Mouse (Mus musculus): ENCODE measurements around the gene Krcc1. TPM values are rescaled to one million over a fixed set of nuclear protein-coding genes. Genes with fewer than 3 reads are reported as not detected.

Gene Krcc1
- polyA plus RNA-seq, 1 experiment: 6.9 TPM

DNA sequence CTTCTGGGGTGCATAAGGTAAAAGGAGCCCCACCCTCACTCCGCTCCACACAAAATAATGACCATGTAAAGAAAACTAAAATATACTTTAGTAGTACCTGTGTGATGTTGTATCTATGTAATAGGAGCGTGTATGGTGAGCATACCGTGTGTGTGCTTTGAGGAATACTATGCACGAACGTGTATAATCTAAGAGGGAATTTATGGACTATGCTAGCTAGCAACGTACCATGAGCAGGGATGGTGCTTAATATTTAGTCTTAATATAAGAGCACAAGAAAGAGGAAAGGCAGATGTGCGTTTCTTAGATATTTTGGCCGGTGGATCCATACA is 454 bp upstream of the Krcc1 start:
- Histone ChIP-seq H3K27me3 (ENCODE audit: control insufficient read depth, insufficient read depth, low read length) (no peaks in the 10 kb centered on the region), H3K36me3 (ENCODE audit: control insufficient read depth, insufficient read depth, low read length) (no peaks in the 10 kb centered on the region), H3K4me3 (ENCODE audit: low read depth, low read length) (peak overlapping the region; percentile 48), H3K27ac (ENCODE audit: insufficient read depth, low read depth, low read length) (peak overlapping the region; percentile 85), H3K4me1 (ENCODE audit: control insufficient read depth, insufficient read depth, insufficient read length, low read length) (peaks cover 5% of the 10 kb centered on the region)
- TF ChIP-seq POLR2A (IDR thresholded peaks at IDR 0.05; ENCODE audit: low read depth, low read length) (no peak), CTCF (IDR thresholded peaks at IDR 0.05; ENCODE audit: extremely low read depth, insufficient read length, insufficient replicate concordance, low read depth, low read length) (no peak)
- WGBS: 2% methylated on average over 8 of the region's 8 CpGs

- peak overlapping the region; percentile 94 for H3K27ac ChIP-seq (ENCODE audit: insufficient read depth, low read depth, low read length)
- H3K4me1 ChIP-seq (ENCODE audit: control insufficient read depth, insufficient read depth, insufficient read length, low read length): peaks cover 5% of the 10 kb centered on the region
- H3K4me3 ChIP-seq (ENCODE audit: low read depth, low read length): peak overlapping the region; percentile 80
- TF ChIP-seq CTCF (IDR thresholded peaks at IDR 0.05; ENCODE audit: extremely low read depth, insufficient read length, insufficient replicate concordance, low read depth, low read length) (no peak), POLR2A (IDR thresholded peaks at IDR 0.05; ENCODE audit: low read depth, low read length) (no peak)
- under 1% methylated on average over 11 of the region's 11 CpGs for WGBS
- H3K36me3 ChIP-seq (ENCODE audit: control insufficient read depth, insufficient read depth, low read length): no peaks in the 10 kb centered on the region
- no peaks in the 10 kb centered on the region for H3K27me3 ChIP-seq (ENCODE audit: control insufficient read depth, insufficient read depth, low read length)
Measured at GRCm38 (mm10) chr6:71272316-71272741, 852 bp downstream of the Krcc1 start.

DNA sequence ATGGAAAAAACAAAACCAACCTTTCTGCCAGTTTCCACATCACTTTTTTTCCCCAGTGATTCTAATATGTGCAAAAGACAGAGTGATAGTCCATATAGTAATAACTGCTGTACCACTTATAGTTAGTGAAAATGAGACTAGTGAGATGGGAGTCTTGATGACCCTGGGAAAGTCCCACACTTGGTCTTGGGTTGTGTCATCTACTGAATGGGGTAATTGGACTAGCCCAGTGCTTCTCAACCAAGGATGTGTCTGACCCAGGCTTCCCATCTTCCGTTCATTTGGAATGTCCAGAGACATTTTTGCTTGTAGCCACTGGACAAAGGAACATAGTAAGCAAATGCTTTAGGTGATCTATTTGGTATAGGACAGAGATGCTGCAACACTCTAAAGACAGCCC is 2.2 kb downstream of the Krcc1 start:
- Histone ChIP-seq H3K36me3 (ENCODE audit: control insufficient read depth, insufficient read depth, low read length) (no peaks in the 10 kb centered on the region), H3K4me3 (ENCODE audit: low read depth, low read length) (no peak overlapping the region), H3K27me3 (ENCODE audit: control insufficient read depth, insufficient read depth, low read length) (no peaks in the 10 kb centered on the region), H3K4me1 (ENCODE audit: control insufficient read depth, insufficient read depth, insufficient read length, low read length) (peaks cover 5% of the 10 kb centered on the region), H3K27ac (ENCODE audit: insufficient read depth, low read depth, low read length) (no peak overlapping the region)
- TF ChIP-seq POLR2A (IDR thresholded peaks at IDR 0.05; ENCODE audit: low read depth, low read length): no peak
- no peak for TF ChIP-seq CTCF (IDR thresholded peaks at IDR 0.05; ENCODE audit: extremely low read depth, insufficient read length, insufficient replicate concordance, low read depth, low read length)
- WGBS: 95% methylated on average over 1 of the region's 1 CpGs

DNA sequence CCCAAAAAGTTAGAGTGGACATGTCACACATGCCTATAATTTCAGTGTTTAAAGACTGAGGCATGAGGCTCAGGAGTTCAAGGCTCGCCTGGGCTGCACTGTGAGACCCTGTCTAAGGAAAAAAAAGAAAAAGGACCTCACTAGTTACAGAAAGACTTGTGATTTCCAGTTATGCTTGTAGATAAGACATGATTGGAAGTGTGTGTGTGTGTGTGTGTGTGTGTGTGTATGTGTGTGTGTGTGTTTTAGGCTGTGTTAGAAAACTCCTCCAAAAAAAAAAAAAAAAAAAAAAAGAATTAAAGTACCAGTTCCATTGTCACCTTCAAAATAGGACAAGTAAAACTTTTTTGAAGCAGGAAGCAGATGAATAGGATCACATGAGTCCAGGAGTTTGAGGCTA is 3.1 kb downstream of the Krcc1 start:
- no peaks in the 10 kb centered on the region for H3K36me3 ChIP-seq (ENCODE audit: control insufficient read depth, insufficient read depth, low read length)
- H3K4me1 ChIP-seq (ENCODE audit: control insufficient read depth, insufficient read depth, insufficient read length, low read length): peaks cover 2% of the 10 kb centered on the region
- WGBS: 93% methylated on average over 1 of the region's 1 CpGs
- TF ChIP-seq CTCF (IDR thresholded peaks at IDR 0.05; ENCODE audit: extremely low read depth, insufficient read length, insufficient replicate concordance, low read depth, low read length): no peak
- TF ChIP-seq POLR2A (IDR thresholded peaks at IDR 0.05; ENCODE audit: low read depth, low read length): no peak
- H3K27ac ChIP-seq (ENCODE audit: insufficient read depth, low read depth, low read length): no peak overlapping the region
- no peak overlapping the region for H3K4me3 ChIP-seq (ENCODE audit: low read depth, low read length)
- no peaks in the 10 kb centered on the region for H3K27me3 ChIP-seq (ENCODE audit: control insufficient read depth, insufficient read depth, low read length)

DNA sequence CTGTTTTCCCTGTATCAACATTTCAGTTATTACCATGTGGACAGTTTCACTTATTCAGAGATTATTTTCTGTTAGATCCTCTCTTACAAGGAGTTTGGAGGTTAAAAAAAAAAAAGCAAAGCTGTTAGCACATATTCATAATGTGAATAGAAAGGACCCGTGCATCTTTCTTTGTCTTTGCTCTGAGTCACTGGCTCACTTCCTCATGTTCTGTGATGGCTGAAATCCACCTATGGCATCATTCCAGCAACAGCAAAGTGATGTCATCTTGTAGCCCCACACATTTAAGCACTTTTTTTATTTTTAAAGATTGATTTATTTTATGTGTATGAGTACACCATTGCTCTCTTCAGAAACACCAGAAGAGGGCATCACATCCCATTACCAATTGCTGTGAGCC is 7.9 kb downstream of the Krcc1 start:
- no peaks in the 10 kb centered on the region for H3K27me3 ChIP-seq (ENCODE audit: control insufficient read depth, insufficient read depth, low read length)
- no peaks in the 10 kb centered on the region; the same call in 1 of the 2 replicates for H3K4me1 ChIP-seq (ENCODE audit: control insufficient read depth, insufficient read depth, insufficient read length, low read length)
- peaks cover 8% of the 10 kb centered on the region for H3K36me3 ChIP-seq (ENCODE audit: control insufficient read depth, insufficient read depth, low read length)
- TF ChIP-seq CTCF (IDR thresholded peaks at IDR 0.05; ENCODE audit: extremely low read depth, insufficient read length, insufficient replicate concordance, low read depth, low read length): no peak
- H3K27ac ChIP-seq (ENCODE audit: insufficient read depth, low read depth, low read length): no peak overlapping the region
- H3K4me3 ChIP-seq (ENCODE audit: low read depth, low read length): no peak overlapping the region
- 28% methylated on average over 1 of the region's 1 CpGs for WGBS

GRCm38 (mm10) chr6:71293509-71293908 is 22.0 kb downstream of the Krcc1 start:
- 84% methylated on average over 14 of the region's 14 CpGs for WGBS
- no peaks in the 10 kb centered on the region for H3K4me1 ChIP-seq (ENCODE audit: control insufficient read depth, insufficient read depth, insufficient read length, low read length)
- TF ChIP-seq POLR2A (IDR thresholded peaks at IDR 0.05; ENCODE audit: low read depth, low read length) (no peak), CTCF (IDR thresholded peaks at IDR 0.05; ENCODE audit: extremely low read depth, insufficient read length, insufficient replicate concordance, low read depth, low read length) (no peak)
- no peaks in the 10 kb centered on the region for H3K27me3 ChIP-seq (ENCODE audit: control insufficient read depth, insufficient read depth, low read length)
- H3K4me3 ChIP-seq (ENCODE audit: low read depth, low read length): no peak overlapping the region
- no peaks in the 10 kb centered on the region for H3K36me3 ChIP-seq (ENCODE audit: control insufficient read depth, insufficient read depth, low read length)
- no peak overlapping the region for H3K27ac ChIP-seq (ENCODE audit: insufficient read depth, low read depth, low read length)

DNA sequence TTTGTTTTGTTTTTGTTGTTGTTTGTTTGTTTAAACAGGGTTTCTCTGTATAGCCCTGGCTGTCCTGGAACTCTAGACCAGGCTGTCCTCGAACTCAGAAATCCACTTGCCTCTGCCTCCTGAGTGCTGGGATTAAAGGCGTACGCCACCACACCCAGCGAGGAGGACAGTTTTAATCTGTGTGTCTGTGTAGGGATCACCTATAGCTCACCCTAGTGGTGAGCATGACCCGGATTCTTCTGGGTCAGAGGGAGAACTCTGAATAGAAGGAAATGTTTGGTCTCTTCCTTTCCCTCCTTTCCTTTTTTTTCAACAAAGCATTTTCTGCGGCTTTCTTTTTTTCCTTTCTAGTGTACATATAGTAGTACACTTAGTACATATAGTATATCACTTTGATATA is 23.8 kb downstream of the Krcc1 start:
- Histone ChIP-seq H3K36me3 (ENCODE audit: control insufficient read depth, insufficient read depth, low read length) (no peaks in the 10 kb centered on the region), H3K4me1 (ENCODE audit: control insufficient read depth, insufficient read depth, insufficient read length, low read length) (no peaks in the 10 kb centered on the region), H3K27me3 (ENCODE audit: control insufficient read depth, insufficient read depth, low read length) (no peaks in the 10 kb centered on the region), H3K4me3 (ENCODE audit: low read depth, low read length) (no peak overlapping the region), H3K27ac (ENCODE audit: insufficient read depth, low read depth, low read length) (no peak overlapping the region)
- 70% methylated on average over 6 of the region's 6 CpGs for WGBS
- TF ChIP-seq POLR2A (IDR thresholded peaks at IDR 0.05; ENCODE audit: low read depth, low read length) (no peak), CTCF (IDR thresholded peaks at IDR 0.05; ENCODE audit: extremely low read depth, insufficient read length, insufficient replicate concordance, low read depth, low read length) (no peak)

DNA sequence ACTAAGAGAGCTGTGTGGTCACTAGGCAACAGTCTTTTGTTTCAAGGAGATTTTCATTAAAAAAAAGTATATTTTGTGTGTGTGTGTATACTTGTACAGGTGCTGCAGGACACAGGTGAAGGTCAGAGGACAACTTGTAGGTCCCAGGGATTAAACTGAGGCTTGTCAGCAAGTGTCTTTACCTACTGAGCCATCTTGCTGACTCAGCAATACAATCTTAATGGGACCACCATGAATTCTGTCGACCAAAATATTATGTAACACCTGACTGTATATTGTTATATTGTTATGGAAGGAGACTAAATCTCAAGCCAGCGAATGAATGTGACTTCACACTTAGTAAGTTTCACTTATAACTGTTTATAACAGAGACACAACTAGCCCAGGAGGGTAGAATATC is 26.6 kb downstream of the Krcc1 start:
- Histone ChIP-seq H3K36me3 (ENCODE audit: control insufficient read depth, insufficient read depth, low read length) (no peaks in the 10 kb centered on the region), H3K4me1 (ENCODE audit: control insufficient read depth, insufficient read depth, insufficient read length, low read length) (no peaks in the 10 kb centered on the region), H3K27ac (ENCODE audit: insufficient read depth, low read depth, low read length) (no peak overlapping the region), H3K4me3 (ENCODE audit: low read depth, low read length) (no peak overlapping the region), H3K27me3 (ENCODE audit: control insufficient read depth, insufficient read depth, low read length) (no peaks in the 10 kb centered on the region)
- TF ChIP-seq POLR2A (IDR thresholded peaks at IDR 0.05; ENCODE audit: low read depth, low read length) (no peak), CTCF (IDR thresholded peaks at IDR 0.05; ENCODE audit: extremely low read depth, insufficient read length, insufficient replicate concordance, low read depth, low read length) (no peak)
- 67% methylated on average over 2 of the region's 2 CpGs for WGBS

Data from small intestine, adult 2 months (tissue).